Mouse (Mus musculus): ENCODE measurements around the gene Ints3. TPM values are rescaled to one million over a fixed set of nuclear protein-coding genes. Genes with fewer than 3 reads are reported as not detected.

The Ints3 gene
- polyA plus RNA-seq, 1 experiment from 2014 or later: 33.6 TPM

GRCm38 (mm10) chr3:90437131-90437530, 3.7 kb upstream of the Ints3 start:
- Histone ChIP-seq H3K4me3 (no peak overlapping the region), H3K9ac (replicated peaks) (no peak overlapping the region), H3K27me3 (no peaks in the 10 kb centered on the region; the same call in 1 of the 2 replicates), H3K4me1 (peaks cover 8% of the 10 kb centered on the region), H3K36me3 (no peaks in the 10 kb centered on the region), H3K27ac (replicated peaks) (no peak overlapping the region), H3K4me2 (replicated peaks) (no peak overlapping the region), H3K9me3 (no peaks in the 10 kb centered on the region)
- no peak for ATAC-seq (replicated peaks)
- WGBS: 80% methylated on average over 4 of the region's 4 CpGs

- Histone ChIP-seq H3K4me3 (peak overlapping the region; percentile 71), H3K4me2 (replicated peaks) (peak overlapping the region; percentile 96), H3K36me3 (no peaks in the 10 kb centered on the region), H3K27ac (replicated peaks) (peak overlapping the region; percentile 94), H3K9me3 (no peaks in the 10 kb centered on the region), H3K27me3 (no peaks in the 10 kb centered on the region; the same call in 1 of the 2 replicates), H3K4me1 (peaks cover 24% of the 10 kb centered on the region), H3K9ac (replicated peaks) (peak overlapping the region; percentile 48; the same call in 1 of the 2 replicates)
- 50% methylated on average over 11 of the region's 11 CpGs for WGBS
- ATAC-seq (replicated peaks): no peak
Observed at GRCm38 (mm10) chr3:90434073-90434730, 780 bp upstream of the Ints3 start.

GRCm38 (mm10) chr3:90432811-90433219, 607 bp downstream of the Ints3 start:
- Histone ChIP-seq H3K36me3 (no peaks in the 10 kb centered on the region), H3K9me3 (no peaks in the 10 kb centered on the region), H3K4me2 (replicated peaks) (peak overlapping the region; percentile 96), H3K4me3 (peak overlapping the region; percentile 71), H3K9ac (replicated peaks) (peak overlapping the region; percentile 90), H3K4me1 (peaks cover 24% of the 10 kb centered on the region), H3K27me3 (no peaks in the 10 kb centered on the region; the same call in 1 of the 2 replicates), H3K27ac (replicated peaks) (peak overlapping the region; percentile 94)
- ATAC-seq (replicated peaks): peak; percentile 20; the same call in 1 of the 2 replicates
- 0% methylated on average over 12 of the region's 12 CpGs for WGBS

GRCm38 (mm10) chr3:90432348-90432747, 1.1 kb downstream of the Ints3 start:
- 14% methylated on average over 2 of the region's 2 CpGs for WGBS
- H3K36me3 ChIP-seq: no peaks in the 10 kb centered on the region
- peak overlapping the region; percentile 90 for H3K9ac ChIP-seq (replicated peaks)
- H3K27ac ChIP-seq (replicated peaks): no peak overlapping the region
- no peaks in the 10 kb centered on the region for H3K9me3 ChIP-seq
- H3K4me1 ChIP-seq: peaks cover 24% of the 10 kb centered on the region
- H3K4me3 ChIP-seq: peak overlapping the region; percentile 71
- no peak for ATAC-seq (replicated peaks)
- H3K27me3 ChIP-seq: no peaks in the 10 kb centered on the region; the same call in 1 of the 2 replicates
- H3K4me2 ChIP-seq (replicated peaks): peak overlapping the region; percentile 96

- Histone ChIP-seq H3K9me3 (no peaks in the 10 kb centered on the region), H3K36me3 (no peaks in the 10 kb centered on the region), H3K27ac (replicated peaks) (no peak overlapping the region), H3K4me1 (peaks cover 24% of the 10 kb centered on the region), H3K27me3 (no peaks in the 10 kb centered on the region), H3K9ac (replicated peaks) (no peak overlapping the region), H3K4me3 (no peak overlapping the region), H3K4me2 (replicated peaks) (no peak overlapping the region)
- ATAC-seq (replicated peaks): no peak
- 92% methylated on average over 3 of the region's 3 CpGs for WGBS
Observed at GRCm38 (mm10) chr3:90429576-90429975, 3.8 kb downstream of the Ints3 start.

GRCm38 (mm10) chr3:90428186-90428585, 5.2 kb downstream of the Ints3 start:
- no peaks in the 10 kb centered on the region for H3K9me3 ChIP-seq
- no peaks in the 10 kb centered on the region for H3K27me3 ChIP-seq
- no peak overlapping the region for H3K4me3 ChIP-seq
- no peak overlapping the region for H3K9ac ChIP-seq (replicated peaks)
- H3K27ac ChIP-seq (replicated peaks): no peak overlapping the region
- peaks cover 19% of the 10 kb centered on the region for H3K4me1 ChIP-seq
- H3K4me2 ChIP-seq (replicated peaks): no peak overlapping the region
- WGBS: 92% methylated on average over 6 of the region's 6 CpGs
- peaks cover 7% of the 10 kb centered on the region for H3K36me3 ChIP-seq
- ATAC-seq (replicated peaks): no peak

GRCm38 (mm10) chr3:90427574-90427973, 5.8 kb downstream of the Ints3 start:
- H3K27ac ChIP-seq (replicated peaks): no peak overlapping the region
- H3K27me3 ChIP-seq: no peaks in the 10 kb centered on the region
- no peak for ATAC-seq (replicated peaks)
- no peak overlapping the region for H3K4me2 ChIP-seq (replicated peaks)
- 71% methylated on average over 1 of the region's 1 CpGs for WGBS
- H3K9ac ChIP-seq (replicated peaks): no peak overlapping the region
- H3K4me3 ChIP-seq: no peak overlapping the region
- no peaks in the 10 kb centered on the region for H3K9me3 ChIP-seq
- H3K4me1 ChIP-seq: peaks cover 19% of the 10 kb centered on the region
- peaks cover 13% of the 10 kb centered on the region for H3K36me3 ChIP-seq

GRCm38 (mm10) chr3:90425499-90425898, 7.9 kb downstream of the Ints3 start:
- H3K36me3 ChIP-seq: peaks cover 29% of the 10 kb centered on the region

GRCm38 (mm10) chr3:90423549-90423948, 9.9 kb downstream of the Ints3 start:
- no peak overlapping the region for H3K9ac ChIP-seq (replicated peaks)
- H3K4me3 ChIP-seq: no peak overlapping the region
- H3K4me2 ChIP-seq (replicated peaks): no peak overlapping the region
- no peak overlapping the region for H3K27ac ChIP-seq (replicated peaks)
- H3K9me3 ChIP-seq: no peaks in the 10 kb centered on the region
- H3K27me3 ChIP-seq: no peaks in the 10 kb centered on the region
- peaks cover 41% of the 10 kb centered on the region for H3K36me3 ChIP-seq
- ATAC-seq (replicated peaks): no peak
- H3K4me1 ChIP-seq: no peaks in the 10 kb centered on the region

More at GRCm38 (mm10) chr3:90425499-90425898, 7.9 kb downstream of the Ints3 start:
- Histone ChIP-seq H3K27me3 (no peaks in the 10 kb centered on the region), H3K4me2 (replicated peaks) (no peak overlapping the region), H3K9ac (replicated peaks) (no peak overlapping the region), H3K9me3 (no peaks in the 10 kb centered on the region), H3K4me1 (no peaks in the 10 kb centered on the region), H3K27ac (replicated peaks) (no peak overlapping the region), H3K4me3 (no peak overlapping the region)
- WGBS: 93% methylated on average over 2 of the region's 2 CpGs
- no peak for ATAC-seq (replicated peaks)

GRCm38 (mm10) chr3:90420696-90421095, 12.7 kb downstream of the Ints3 start:
- Histone ChIP-seq H3K27ac (replicated peaks) (no peak overlapping the region), H3K4me1 (no peaks in the 10 kb centered on the region), H3K9ac (replicated peaks) (no peak overlapping the region), H3K9me3 (no peaks in the 10 kb centered on the region), H3K36me3 (peaks cover 63% of the 10 kb centered on the region), H3K4me3 (no peak overlapping the region), H3K27me3 (no peaks in the 10 kb centered on the region), H3K4me2 (replicated peaks) (no peak overlapping the region)
- ATAC-seq (replicated peaks): no peak
- WGBS: 82% methylated on average over 6 of the region's 6 CpGs

- H3K9me3 ChIP-seq: no peaks in the 10 kb centered on the region
- H3K9ac ChIP-seq (replicated peaks): no peak overlapping the region
- no peak overlapping the region for H3K27ac ChIP-seq (replicated peaks)
- 78% methylated on average over 3 of the region's 3 CpGs for WGBS
- peaks cover 82% of the 10 kb centered on the region for H3K36me3 ChIP-seq
- H3K27me3 ChIP-seq: no peaks in the 10 kb centered on the region
- H3K4me1 ChIP-seq: no peaks in the 10 kb centered on the region
- no peak for ATAC-seq (replicated peaks)
- no peak overlapping the region for H3K4me2 ChIP-seq (replicated peaks)
- H3K4me3 ChIP-seq: no peak overlapping the region
Observed at GRCm38 (mm10) chr3:90413011-90413396, 20.4 kb downstream of the Ints3 start.

GRCm38 (mm10) chr3:90412312-90413010, 21.0 kb downstream of the Ints3 start:
- no peaks in the 10 kb centered on the region for H3K9me3 ChIP-seq
- no peaks in the 10 kb centered on the region for H3K27me3 ChIP-seq
- ATAC-seq (replicated peaks): no peak
- no peak overlapping the region for H3K9ac ChIP-seq (replicated peaks)
- no peaks in the 10 kb centered on the region for H3K4me1 ChIP-seq
- H3K36me3 ChIP-seq: peaks cover 83% of the 10 kb centered on the region
- WGBS: 45% methylated on average over 5 of the region's 5 CpGs
- no peak overlapping the region for H3K4me2 ChIP-seq (replicated peaks)
- no peak overlapping the region for H3K4me3 ChIP-seq
- H3K27ac ChIP-seq (replicated peaks): no peak overlapping the region
